Mouse (Mus musculus): ENCODE measurements at regions not wholly inside any gene's neighbourhood (a gene's known extent, or its start where the extent isn't known, plus 50 kb on each side); places are given as distances from the start of the nearest gene placed in this dataset.
"Not testable (repeated sequence)": the region's sequence is repeated elsewhere in the genome, so short reads cannot be mapped to it uniquely, and the experiment has no call there.

- not testable (repeated sequence) for H3K9ac ChIP-seq; H3K27ac ChIP-seq; H3K36me3 ChIP-seq; H3K4me1 ChIP-seq (replicated peaks); H3K4me2 ChIP-seq; H3K9me3 ChIP-seq (replicated peaks); H3K27me3 ChIP-seq; H3K4me3 ChIP-seq; ATAC-seq (replicated peaks; ENCODE audit: insufficient number of reproducible peaks, insufficient read depth, low FRiP score, low read depth)
Measured at GRCm38 (mm10) chr13:12726831-12727230, 73.0 kb downstream of the Prl2c3 start.

GRCm38 (mm10) chr13:12717972-12718546, 81.8 kb downstream of the Prl2c3 start:
- not testable (repeated sequence) for H3K4me1 ChIP-seq (replicated peaks); H3K9me3 ChIP-seq (replicated peaks); H3K4me3 ChIP-seq; H3K36me3 ChIP-seq; ATAC-seq (replicated peaks; ENCODE audit: insufficient number of reproducible peaks, insufficient read depth, low FRiP score, low read depth); H3K4me2 ChIP-seq; H3K9ac ChIP-seq; H3K27me3 ChIP-seq; H3K27ac ChIP-seq
- 75% methylated on average over 7 of the region's 7 CpGs for WGBS

- Histone ChIP-seq H3K9me3 (replicated peaks) (no peaks in the 10 kb centered on the region), H3K9ac (no peak overlapping the region), H3K27ac (no peak overlapping the region), H3K4me3 (no peak overlapping the region), H3K27me3 (no peaks in the 10 kb centered on the region), H3K36me3 (no peaks in the 10 kb centered on the region), H3K4me2 (no peak overlapping the region), H3K4me1 (replicated peaks) (no peaks in the 10 kb centered on the region)
- 67% methylated on average over 7 of the region's 7 CpGs for WGBS
- 0 out of 2 replicates have a peak, but pooled peaks have one; percentile 14 for ATAC-seq (replicated peaks; ENCODE audit: insufficient number of reproducible peaks, insufficient read depth, low FRiP score, low read depth)
Measured at GRCm38 (mm10) chr13:12711471-12712273, 88.2 kb downstream of the Prl2c3 start.

- H3K4me1 ChIP-seq (replicated peaks); H3K9ac ChIP-seq; H3K36me3 ChIP-seq; H3K27me3 ChIP-seq; H3K27ac ChIP-seq; H3K9me3 ChIP-seq (replicated peaks): not testable (repeated sequence)
- 2% methylated on average over 15 of the region's 27 CpGs for WGBS
- peak overlapping the region; percentile 35 for H3K4me3 ChIP-seq
- peak; percentile 64 for ATAC-seq (replicated peaks; ENCODE audit: insufficient number of reproducible peaks, insufficient read depth, low FRiP score, low read depth)
- H3K4me2 ChIP-seq = peak overlapping the region; percentile 48
Measured at GRCm38 (mm10) chr13:12702804-12703612, 96.9 kb downstream of the Prl2c3 start.

- H3K27me3 ChIP-seq; H3K36me3 ChIP-seq; H3K4me1 ChIP-seq (replicated peaks); H3K9ac ChIP-seq; H3K27ac ChIP-seq; H3K9me3 ChIP-seq (replicated peaks): not testable (repeated sequence)
- Histone ChIP-seq H3K4me2 (peak overlapping the region; percentile 55), H3K4me3 (peak overlapping the region; percentile 41)
- WGBS = under 1% methylated on average over 28 of the region's 46 CpGs
- ATAC-seq (replicated peaks; ENCODE audit: insufficient number of reproducible peaks, insufficient read depth, low FRiP score, low read depth) = peak; percentile 70
Measured at GRCm38 (mm10) chr13:12702111-12702803, 97.6 kb downstream of the Prl2c3 start.

GRCm38 (mm10) chr13:12693593-12694118, 106.2 kb downstream of the Prl2c3 start:
- 67% methylated on average over 6 of the region's 7 CpGs for WGBS

GRCm38 (mm10) chr13:12688778-12689177, 111.1 kb downstream of the Prl2c3 start:
- not testable (repeated sequence) for H3K36me3 ChIP-seq; ATAC-seq (replicated peaks; ENCODE audit: insufficient number of reproducible peaks, insufficient read depth, low FRiP score, low read depth); H3K4me1 ChIP-seq (replicated peaks); H3K4me2 ChIP-seq; H3K27ac ChIP-seq; H3K27me3 ChIP-seq; H3K4me3 ChIP-seq; H3K9me3 ChIP-seq (replicated peaks); H3K9ac ChIP-seq
- no CpG with 5 or more reads among the region's 1 CpGs for WGBS

More at GRCm38 (mm10) chr13:12693593-12694118, 106.2 kb downstream of the Prl2c3 start:
- H3K27me3 ChIP-seq; H3K4me3 ChIP-seq; ATAC-seq (replicated peaks; ENCODE audit: insufficient number of reproducible peaks, insufficient read depth, low FRiP score, low read depth); H3K27ac ChIP-seq; H3K4me1 ChIP-seq (replicated peaks); H3K36me3 ChIP-seq; H3K4me2 ChIP-seq; H3K9me3 ChIP-seq (replicated peaks); H3K9ac ChIP-seq: not testable (repeated sequence)

GRCm38 (mm10) chr13:12688149-12688548, 111.7 kb downstream of the Prl2c3 start:
- H3K27ac ChIP-seq; H3K4me1 ChIP-seq (replicated peaks); H3K4me2 ChIP-seq; H3K9ac ChIP-seq; ATAC-seq (replicated peaks; ENCODE audit: insufficient number of reproducible peaks, insufficient read depth, low FRiP score, low read depth); H3K9me3 ChIP-seq (replicated peaks); H3K27me3 ChIP-seq; H3K4me3 ChIP-seq; H3K36me3 ChIP-seq: not testable (repeated sequence)
- 19% methylated on average over 2 of the region's 5 CpGs for WGBS

GRCm38 (mm10) chr13:12680954-12681571, 115.4 kb downstream of the Ero1lb start:
- not testable (repeated sequence) for H3K4me1 ChIP-seq (replicated peaks); H3K36me3 ChIP-seq; H3K4me2 ChIP-seq; H3K4me3 ChIP-seq; H3K9me3 ChIP-seq (replicated peaks); H3K27me3 ChIP-seq; H3K27ac ChIP-seq; H3K9ac ChIP-seq
- 78% methylated on average over 4 of the region's 6 CpGs for WGBS
- ATAC-seq (replicated peaks; ENCODE audit: insufficient number of reproducible peaks, insufficient read depth, low FRiP score, low read depth) = peak; percentile 62; the same call in 1 of the 2 replicates

- peak overlapping the region; percentile 36 for H3K4me3 ChIP-seq
- H3K27ac ChIP-seq; ATAC-seq (replicated peaks; ENCODE audit: insufficient number of reproducible peaks, insufficient read depth, low FRiP score, low read depth); H3K4me1 ChIP-seq (replicated peaks); H3K9me3 ChIP-seq (replicated peaks); H3K27me3 ChIP-seq; H3K36me3 ChIP-seq: not testable (repeated sequence)
- WGBS = 9% methylated on average over 19 of the region's 19 CpGs
- peak overlapping the region; percentile 58 for H3K4me2 ChIP-seq
- 0 out of 2 replicates have a peak overlapping the region, but pooled peaks have one; percentile 25 for H3K9ac ChIP-seq
Measured at GRCm38 (mm10) chr13:12680283-12680953, 114.7 kb downstream of the Ero1lb start.
